Mouse (Mus musculus) T-cell, adult 2 months (primary cell): Measurements from ENCODE around the gene Kcnc1.

ENCODE experiments used
- DNase-seq: peaks from one replicate; pipeline ENCODE4 v3.0.0; 2022; ENCODE audit warnings: low spot score

The Kcnc1 gene

DNA sequence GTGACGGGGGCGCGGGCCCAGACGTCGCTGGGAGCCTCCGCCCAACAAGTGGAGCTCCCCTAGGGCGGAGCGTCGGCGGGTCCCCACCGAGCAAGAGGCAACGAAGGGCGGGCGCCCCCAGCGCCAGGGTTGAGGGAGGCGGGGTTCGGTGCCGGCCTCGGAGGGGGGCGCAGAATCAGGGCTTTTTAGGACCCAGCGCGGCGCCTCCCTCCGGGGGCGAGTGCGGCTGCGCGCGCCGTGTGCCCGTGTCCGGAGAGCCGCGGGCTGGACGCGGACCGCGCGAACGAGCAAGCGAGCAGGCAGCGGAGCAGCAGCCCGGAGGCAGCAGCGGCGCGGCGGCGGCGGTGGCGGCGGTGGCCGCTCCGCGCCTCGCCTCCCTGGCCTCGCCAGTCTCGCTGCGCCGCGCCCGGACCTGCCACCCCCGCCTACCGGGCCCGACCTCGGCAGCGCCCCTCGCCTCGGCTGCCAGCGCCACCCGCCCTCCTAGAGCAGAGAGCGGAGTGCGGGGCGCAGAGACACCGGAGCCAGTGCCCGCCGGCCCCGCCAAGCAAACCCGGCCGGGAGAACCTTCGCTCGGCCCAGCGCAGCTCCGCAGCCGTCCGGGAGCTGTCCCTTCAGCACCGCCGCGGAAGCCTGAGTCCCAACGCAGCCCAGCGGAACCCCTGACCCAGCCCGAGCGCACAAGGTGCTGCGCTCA is at the start of gene Kcnc1:
Gene Kcnc1 (plus strand): TSS at position 267 of the 697 bp plus-strand sequence.
- DNase-seq: peak; percentile 69

DNA sequence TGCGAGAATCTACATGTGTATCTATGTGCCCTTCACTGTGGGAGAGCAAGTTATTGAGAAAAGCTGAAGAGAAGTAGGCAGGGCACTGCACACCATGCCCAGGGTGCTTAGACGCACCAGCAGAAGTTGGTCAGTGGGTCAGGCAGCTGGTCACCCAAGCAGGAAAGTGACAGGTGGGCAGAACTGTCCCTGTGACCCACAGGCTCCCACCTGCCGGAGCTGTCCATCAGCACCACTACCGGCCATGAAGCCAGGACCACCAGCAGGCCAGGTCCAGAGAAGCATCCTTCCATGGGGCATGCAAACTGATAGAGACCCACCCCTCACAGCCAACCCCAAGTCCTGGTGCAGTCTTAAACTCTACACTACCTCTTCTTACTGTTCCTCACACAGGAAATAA is 48.6 kb upstream of the Kcnc1 start:
- DNase-seq: no peak

DNA sequence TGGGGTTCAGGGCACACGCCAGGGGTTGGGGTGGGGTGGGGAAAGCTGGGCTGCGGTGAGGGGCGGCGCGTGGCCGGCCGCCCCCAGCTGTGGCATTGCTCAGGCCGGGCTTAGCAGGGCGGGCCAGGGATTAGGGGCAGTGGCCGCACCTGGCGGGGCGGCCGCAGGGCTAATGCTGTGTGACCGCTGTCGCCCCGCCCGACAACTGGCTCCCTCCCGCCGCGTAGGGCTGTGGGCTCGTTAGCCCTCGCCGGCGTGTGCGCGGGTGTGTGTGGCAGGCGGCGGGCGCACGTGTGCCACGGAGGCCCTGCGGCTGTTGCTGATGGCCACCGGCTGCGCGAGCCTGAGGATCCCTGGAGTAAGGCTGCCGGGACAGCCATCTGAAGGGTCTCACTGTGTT is 47.5 kb upstream of the Kcnc1 start:
- DNase-seq: no peak

DNA sequence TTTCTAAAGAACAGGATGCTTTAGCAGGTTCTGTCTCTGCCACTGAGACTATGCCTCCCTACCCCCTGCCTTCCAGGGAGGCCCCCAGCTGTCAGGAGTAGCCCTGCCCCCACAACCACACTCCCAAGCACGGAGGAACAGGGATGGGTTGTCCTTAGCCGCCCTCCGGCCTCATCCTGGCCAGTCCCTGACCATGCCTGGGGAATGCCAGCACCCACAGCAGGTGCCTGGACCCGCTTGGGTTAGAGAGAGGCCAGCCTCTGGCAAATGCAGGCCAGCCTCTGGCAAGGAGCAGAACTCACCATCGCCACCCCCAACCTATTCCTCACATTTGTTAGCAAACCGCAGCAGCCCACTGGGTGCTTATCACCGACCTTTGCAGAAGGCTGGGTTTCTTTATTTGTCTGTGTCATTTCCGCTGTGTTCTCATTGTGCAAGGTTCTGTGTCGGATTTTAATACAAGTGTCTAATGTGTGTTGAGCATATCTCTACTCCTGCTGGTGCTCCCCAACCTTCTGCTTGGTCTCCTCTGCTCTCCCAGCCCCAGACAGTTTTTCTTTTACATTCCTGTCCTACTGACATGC is 46.1 kb upstream of the Kcnc1 start:
- DNase-seq: no peak

DNA sequence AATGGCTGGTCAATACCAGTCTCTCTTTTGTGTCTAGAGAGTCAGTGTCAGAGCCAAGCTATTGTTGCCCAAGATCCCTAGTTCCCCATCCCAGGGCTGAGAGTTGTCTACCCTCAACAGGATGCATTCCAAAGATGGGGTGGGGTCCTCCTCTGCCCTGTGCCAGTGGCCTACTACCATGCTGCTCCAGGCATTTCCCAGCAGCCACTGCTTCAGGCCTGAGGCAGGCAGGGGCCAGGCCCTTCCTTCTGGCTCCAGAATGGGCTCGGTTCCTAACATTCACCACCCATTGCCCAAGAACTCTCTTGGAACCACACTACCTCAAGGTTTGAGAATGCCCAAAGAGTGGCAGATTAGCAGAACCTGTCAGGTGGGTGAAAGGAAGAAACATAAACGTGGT is 43.5 kb upstream of the Kcnc1 start:
- no peak for DNase-seq

DNA sequence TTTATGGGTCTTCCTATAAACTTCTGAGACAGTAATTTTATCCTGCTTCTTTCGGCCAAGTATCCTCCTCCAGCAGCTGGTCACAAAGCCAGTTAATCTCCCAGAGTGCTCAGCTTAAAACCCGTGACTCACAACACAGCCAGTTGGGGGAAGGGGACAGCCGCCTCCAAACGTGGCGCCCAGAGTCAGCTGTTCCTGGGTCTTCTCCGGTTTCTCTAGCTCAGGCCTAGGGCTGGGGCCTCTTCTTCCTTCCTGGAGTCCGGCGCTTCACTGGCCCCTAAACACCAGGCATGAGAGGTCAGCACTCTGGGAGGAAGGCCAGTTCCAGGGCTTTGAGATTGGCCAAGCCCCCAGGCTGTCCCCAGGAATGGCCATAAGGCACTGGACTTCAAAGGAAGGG is 43.1 kb upstream of the Kcnc1 start:
- no peak for DNase-seq

DNA sequence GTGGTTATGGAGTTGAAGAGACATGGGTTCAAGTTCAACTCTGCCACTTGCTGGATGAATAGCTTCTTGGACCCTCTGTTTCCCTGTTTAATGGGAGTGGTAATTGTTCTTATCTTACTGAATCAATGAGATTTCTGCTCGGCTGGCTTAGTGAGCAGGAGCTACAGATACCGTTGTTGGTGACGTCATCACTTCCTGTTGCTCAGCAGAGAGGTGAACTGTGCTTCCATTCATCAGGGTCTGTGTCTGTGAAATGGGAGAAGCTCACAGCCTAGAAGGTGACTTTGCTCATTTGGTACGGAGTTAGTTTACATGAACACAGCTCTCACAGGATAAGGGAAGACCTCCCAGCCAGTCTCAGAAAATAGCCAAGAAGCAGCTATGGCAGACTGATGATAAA is 42.4 kb upstream of the Kcnc1 start:
- no peak for DNase-seq

DNA sequence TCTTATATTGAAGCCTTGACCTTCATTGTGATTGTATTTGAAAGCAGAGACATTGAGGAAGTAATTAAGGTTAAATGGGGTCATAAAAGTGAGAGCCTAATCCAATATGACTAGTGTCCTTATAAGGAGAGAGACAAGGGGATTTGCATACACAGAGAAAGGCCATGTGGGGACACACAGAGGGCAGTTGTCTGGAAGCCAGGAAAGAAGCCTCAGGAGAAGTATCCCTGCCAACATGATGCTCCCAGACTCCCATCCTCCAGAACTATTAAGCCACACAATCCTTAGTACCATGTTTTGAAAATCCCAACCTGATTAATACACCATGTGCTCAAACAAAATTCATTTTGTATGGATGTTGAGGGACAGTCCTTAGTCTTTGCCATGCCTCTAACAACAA is 34.5 kb upstream of the Kcnc1 start:
- DNase-seq: no peak

DNA sequence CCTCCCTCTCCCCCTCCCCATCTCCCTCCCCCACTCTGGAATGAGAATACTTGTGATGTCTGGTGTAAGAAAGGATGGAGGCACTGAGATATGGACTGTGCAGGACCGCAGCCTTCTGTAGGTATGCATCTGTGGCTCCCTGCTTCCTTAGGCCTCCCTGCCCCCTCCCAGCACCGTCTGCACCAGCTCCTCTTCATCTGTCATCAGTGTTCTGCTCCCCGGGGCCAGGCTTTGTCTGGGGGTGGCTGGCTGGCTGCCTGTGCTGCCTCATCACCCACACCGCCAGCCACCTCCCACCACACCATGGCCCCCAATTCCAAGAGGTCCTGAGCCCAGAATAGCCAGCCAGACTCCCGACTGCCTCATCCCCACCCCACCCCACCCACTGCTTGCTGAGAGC is 32.1 kb upstream of the Kcnc1 start:
- DNase-seq: no peak

DNA sequence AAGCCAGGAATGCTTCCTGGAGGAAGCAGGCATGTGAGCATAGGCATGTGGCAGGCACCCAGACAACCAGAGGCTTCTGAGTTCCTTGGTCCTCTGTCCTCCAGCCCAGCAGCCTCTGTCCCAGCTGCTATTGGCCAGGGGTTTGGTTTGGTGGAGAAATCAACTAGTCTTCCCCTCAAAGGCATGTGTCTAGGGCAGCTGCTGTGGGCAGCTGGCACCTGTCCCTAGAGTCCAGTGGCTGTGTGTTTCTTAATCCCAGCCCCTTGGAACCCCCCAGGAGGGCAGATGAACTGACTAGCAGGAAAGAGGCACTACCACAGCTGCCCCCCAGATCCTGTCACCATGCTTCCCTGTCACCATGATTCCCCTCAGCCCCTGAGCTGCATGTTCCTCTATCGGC is 30.5 kb upstream of the Kcnc1 start:
- DNase-seq: no peak

DNA sequence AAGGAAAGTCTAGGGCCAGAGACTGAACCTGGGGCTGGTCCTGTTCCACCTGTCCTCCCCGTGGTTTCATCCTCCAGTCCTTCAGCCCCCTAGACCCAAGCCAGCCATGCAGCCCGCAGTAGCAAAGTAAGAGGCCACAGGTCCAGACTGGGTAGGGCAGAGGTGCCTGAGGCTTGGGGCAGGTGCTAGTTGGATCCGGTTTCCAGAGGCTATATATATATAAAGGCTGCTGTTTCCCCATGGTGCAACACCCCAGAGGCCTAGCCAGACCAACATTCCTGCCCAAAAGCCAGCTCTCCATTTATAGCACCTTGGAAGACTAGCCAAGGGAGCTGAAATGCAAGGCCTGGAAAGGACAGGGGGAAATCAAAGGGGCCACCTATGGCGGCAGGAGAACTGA is 25.2 kb upstream of the Kcnc1 start:
- DNase-seq: no peak

DNA sequence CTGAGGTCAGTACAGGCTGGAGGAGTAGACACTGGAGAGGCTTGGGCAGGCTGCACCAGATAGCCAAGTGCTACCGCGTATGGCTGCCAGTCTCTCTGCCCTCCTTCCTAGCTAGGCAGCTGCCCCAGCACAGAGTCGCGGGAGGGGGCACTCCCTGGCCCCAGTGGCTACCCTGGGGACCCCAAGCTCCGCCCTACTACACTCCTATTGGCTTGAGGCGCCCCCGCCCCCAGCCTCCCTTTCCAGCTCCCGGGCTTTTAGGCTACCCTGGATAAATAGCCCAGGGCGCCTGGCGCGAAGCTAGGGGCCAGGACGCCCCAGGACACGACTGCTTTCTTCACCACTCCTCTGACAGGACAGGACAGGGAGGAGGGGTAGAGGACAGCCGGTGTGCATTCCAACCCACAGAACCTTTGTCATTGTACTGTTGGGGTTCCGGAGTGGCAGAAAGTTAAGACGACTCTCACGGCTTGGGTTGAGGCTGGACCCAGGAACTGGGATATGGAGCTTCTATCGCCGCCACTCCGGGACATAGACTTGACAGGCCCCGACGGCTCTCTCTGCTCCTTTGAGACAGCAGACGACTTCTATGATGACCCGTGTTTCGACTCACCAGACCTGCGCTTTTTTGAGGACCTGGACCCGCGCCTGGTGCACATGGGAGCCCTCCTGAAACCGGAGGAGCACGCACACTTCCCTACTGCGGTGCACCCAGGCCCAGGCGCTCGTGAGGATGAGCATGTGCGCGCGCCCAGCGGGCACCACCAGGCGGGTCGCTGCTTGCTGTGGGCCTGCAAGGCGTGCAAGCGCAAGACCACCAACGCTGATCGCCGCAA is 19.9 kb upstream of the Kcnc1 start, which contains the start of gene Myod1:
Gene Myod1 (plus strand): TSS at position 303 of the 836 bp plus-strand sequence.
- no peak for DNase-seq

DNA sequence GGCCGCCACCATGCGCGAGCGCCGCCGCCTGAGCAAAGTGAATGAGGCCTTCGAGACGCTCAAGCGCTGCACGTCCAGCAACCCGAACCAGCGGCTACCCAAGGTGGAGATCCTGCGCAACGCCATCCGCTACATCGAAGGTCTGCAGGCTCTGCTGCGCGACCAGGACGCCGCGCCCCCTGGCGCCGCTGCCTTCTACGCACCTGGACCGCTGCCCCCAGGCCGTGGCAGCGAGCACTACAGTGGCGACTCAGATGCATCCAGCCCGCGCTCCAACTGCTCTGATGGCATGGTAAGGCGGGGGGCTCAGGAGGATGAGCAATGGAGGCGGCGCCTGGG is 19.3 kb upstream of the Kcnc1 start:
- DNase-seq: no peak

DNA sequence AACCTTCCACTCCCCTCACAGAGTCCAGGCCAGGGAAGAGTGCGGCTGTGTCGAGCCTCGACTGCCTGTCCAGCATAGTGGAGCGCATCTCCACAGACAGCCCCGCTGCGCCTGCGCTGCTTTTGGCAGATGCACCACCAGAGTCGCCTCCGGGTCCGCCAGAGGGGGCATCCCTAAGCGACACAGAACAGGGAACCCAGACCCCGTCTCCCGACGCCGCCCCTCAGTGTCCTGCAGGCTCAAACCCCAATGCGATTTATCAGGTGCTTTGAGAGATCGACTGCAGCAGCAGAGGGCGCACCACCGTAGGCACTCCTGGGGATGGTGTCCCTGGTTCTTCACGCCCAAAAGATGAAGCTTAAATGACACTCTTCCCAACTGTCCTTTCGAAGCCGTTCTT is 18.2 kb upstream of the Kcnc1 start:
- peak; percentile 25 for DNase-seq

DNA sequence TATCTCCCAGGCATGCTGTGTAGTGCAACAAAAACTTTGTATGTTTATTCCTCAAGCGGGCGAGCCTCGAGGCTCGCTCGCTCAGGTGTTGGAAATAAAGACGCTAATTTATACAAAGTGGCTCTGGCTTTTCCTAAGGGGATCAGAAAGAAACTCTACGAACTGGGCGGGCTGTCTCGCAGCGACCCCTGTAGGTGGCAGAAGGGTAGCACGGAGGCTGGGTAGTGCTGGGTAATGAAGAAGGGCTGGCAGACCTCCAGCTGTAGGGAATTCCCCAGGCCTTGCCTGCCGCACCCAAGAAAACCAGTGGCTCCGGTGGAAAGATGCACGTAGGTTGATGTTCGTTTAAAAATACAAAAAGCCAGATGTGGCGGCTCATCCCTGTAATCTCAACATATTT is 17.3 kb upstream of the Kcnc1 start:
- DNase-seq: peak; percentile 75

DNA sequence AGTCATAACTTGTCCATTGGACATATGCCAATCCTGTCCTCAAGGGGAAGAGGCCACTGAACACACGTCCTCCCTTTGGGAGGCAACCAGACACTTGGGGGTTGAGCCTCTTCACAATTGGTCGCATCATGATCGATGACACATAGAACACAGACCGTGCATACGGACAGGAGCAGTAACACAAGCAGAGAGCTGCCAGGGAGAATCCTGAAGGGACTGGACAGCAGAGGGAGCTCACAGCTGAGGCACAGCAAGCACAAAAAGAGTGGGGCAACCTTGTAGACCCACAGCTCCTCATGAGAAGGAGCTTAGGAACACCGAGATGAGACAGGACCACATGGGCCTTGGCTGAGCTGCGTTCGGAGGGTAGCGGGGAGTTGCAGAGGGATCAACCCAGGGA is 15.7 kb upstream of the Kcnc1 start:
- no peak for DNase-seq

DNA sequence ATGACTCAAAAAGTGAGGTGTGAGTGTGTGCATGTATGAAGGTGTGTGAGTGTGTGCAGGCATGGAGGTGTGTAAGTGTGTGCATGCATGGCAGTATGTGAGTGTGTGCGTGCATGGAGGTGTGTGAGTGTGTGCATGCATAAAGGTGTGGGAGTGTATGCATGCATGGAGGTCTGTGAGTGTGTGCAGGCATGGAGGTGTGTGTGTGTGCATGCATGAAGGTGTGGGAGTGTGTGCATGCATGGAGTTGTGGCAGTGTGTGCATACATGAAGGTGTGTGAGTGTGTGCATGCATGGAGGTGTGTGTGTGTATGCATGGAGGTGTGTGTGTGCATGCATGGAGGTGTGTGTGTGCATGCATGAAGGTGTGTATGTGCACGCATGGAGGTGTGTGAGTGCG is 8.9 kb upstream of the Kcnc1 start:
- no peak for DNase-seq

DNA sequence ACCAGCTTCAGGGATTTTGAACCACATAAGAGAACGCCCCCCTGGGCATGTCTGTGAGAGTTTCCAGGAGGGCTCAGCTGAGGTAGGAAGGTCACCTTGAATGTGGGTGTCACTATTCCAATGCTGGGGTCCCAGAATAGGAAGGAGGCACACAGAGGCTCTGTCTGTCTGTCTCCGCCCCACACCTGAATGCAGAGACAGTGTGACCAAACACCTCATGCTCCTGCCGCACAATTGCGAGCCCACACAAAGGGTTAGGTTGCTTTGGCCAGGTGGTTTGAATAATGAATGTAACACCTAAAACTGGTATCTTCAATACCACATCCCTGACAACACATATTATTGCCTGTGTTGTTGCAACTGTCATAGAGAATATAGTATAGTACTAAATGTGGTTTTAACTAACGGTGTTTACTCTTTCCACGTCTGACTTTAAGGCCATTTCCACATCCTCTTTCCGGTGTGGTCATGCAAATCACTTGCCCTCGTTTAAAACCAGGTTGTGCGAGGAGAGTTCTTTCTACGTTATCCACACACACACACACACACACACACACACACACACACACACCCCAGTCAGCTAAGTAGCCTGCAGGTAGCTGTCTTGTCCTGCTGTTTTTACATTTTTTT is 6.7 kb upstream of the Kcnc1 start:
- DNase-seq: peak; percentile 82

DNA sequence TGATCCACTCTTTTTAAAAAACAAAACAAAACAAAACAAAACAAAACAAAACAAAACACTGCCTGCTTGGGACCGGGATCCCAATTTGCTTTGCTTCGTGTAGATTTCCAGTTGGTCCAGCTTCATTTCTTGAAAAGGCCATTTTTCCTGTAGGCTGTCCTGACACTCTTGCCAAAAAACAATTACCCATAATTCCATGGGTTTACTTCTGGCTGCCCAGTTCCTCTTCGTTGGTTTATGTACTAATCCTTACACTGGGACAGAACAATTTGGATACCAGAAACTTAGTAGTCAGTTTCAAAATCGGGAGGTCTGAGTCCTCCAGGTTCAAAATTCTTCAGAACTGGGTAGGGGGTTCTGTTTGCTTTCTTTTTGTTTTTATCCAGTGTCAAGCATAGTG is 6.1 kb upstream of the Kcnc1 start:
- DNase-seq: no peak

DNA sequence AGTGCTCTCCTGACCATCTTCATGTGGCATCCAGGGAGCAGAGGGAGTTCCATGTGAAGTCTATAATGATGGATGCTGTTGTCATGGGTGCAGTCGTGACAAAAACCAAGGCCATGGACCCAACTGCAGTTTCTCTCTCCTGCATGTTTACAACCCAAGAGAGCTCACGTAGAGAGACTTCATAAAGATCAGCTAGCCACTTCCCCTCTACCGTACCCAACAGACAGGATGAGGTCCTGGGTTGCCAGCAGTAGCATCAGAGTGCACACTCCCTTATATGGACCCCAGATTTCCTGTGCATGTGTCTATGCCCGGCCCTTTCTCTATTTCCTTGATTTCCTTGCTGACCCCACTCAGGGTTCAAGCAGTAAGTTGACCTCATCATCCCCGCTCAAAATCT is 4.6 kb upstream of the Kcnc1 start:
- DNase-seq: peak; percentile 76

DNA sequence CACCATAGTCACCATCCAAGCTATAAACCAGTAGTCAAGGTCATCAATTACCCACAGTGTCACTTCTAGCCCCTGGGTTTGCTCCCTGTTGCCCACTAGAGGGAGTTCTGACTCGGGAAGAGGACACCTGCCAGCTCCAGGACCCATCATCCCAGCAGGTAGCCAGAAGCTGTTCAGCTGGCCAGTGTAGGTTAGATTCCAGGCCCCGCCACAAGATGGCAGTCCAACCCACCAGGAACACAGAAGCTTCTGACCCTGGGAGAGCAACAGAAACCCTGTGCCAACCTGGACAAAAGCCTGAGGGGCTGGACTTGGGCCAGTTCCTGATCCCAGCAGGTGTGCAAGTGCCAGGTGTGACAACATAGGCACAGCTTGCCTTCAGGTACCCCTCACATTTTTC is 3.2 kb upstream of the Kcnc1 start:
- peak; percentile 71 for DNase-seq

DNA sequence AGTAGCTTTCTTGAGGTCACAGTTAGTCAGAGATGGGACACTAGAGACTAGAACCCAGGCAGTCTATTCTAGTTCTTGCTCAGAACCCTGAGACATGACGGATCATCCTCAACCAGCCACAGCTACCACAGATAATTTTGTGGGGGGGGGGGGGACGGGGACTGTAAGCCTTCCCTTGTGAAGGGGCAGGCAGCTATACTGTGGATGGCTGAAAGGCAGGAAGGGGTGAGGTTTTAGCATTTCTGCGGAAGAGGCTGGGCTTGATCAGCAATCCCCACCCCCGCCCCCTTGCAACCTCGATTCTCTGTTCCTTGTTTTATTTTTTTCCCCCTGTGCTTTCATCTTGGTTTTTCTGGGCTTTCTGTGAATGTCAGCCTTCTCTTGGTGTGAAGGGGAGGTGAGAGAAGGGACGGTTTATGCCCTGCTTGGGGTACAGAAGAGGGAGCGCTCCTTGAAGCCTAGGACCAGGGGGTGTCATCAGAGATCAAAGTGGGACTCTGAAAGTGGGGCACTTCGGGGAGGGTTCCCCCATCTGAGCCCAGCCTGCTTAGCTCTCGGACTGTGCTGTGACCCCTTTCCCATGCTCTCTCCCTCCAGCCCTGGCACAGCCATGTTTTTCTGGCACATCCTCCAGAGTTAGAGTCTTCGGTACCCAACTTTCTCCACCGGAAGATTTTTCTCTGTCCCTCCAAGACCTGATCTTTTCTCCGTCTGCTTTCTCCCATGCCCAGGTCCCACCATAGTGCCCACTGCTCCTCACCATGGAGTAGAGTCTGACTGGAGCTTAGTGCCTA is 2.4 kb upstream of the Kcnc1 start:
- DNase-seq: peak; percentile 14
